Mouse (Mus musculus) spleen, postnatal 14 days (tissue): ENCODE measurements around the gene Il1r1.

ENCODE experiments used
- DNase-seq, 2 experiments: peaks; one replicate each; pipeline ENCODE4 v3.0.0; 2021 to 2022; ENCODE audit warnings: low spot score in 2 of 2

Gene Il1r1

DNA sequence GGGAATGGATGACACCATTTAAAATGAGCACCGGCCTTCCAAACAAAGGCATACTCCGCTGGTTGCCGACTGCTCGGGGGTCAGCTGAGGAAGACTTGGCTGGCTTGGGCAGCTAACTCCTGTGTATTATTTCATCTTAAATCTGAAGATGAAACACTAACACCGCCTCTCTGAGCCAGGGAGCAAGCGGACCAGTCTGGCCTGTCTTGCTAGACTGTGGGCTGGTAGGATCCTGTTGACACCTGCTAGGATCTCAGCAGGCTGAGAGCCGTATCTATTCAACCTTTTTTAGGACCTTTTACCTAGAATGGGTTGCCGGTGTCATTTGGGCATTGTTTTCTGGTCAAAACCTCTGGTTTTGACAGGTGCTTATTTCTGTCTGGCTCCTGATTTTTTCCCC is 92.8 kb downstream of the Il1r1 start:
- DNase-seq: no peak

DNA sequence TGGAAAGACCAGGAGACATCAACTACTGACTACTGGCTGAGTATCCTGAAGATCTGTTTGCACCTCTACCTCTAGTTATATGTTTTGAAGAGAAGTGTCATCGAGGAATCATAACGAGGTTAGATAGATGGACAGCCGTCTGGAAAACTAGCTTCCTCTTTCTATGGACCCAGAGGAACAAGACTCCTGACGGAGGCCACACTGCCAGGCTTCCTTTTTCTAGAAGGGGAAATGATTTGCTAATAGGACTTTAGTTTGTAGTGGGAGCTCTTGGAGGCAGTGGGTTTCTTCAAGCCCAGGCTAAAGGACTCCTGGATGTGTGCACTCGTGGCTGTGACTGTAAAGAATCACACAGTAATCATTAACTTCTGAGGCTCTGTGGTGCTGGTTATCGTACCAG is 96.9 kb downstream of the Il1r1 start:
- DNase-seq: no peak

DNA sequence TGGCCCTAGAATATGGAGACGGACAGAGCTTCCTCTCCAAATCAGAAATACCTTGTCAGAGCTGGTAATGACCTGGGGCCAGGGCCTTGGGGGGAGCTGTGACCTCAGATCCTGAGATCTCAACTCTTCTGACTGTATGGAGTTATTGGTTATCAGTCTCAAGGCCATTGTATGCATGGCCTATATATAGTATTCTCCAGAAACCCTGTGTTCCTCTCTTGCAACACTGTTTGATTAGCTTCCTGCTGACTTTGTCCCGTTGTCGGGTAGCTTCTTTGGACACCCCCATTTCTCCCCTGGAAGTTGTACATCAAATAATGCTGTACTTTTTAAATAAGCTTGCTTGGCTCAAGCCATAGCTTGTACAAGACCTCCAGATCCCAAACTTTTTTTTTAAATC is 97.7 kb downstream of the Il1r1 start:
- no peak for DNase-seq

DNA sequence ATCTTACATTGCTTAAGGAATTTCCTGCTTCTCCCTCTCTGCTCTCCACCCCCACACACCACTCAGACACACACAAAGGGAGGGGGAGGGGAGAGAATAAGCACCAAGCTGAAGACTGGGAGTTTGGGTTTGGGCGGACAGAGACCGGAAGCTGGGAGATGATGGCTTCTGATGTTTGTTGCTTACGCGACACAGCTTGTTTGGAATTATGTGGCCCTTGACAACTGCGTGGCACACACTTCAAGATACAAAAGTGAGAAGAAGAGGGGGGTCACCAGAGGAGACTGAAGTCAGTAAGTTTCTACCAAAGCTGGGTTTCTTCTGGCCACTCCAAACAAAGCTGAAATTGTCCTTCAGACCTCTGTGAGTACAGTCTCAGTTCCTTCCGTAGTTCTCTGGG is 99.6 kb downstream of the Il1r1 start, which contains the start of gene Il1rl2:
TSS of gene Il1rl2 (plus strand) at position 154 of the 400 bp plus-strand sequence.
- DNase-seq: no peak

DNA sequence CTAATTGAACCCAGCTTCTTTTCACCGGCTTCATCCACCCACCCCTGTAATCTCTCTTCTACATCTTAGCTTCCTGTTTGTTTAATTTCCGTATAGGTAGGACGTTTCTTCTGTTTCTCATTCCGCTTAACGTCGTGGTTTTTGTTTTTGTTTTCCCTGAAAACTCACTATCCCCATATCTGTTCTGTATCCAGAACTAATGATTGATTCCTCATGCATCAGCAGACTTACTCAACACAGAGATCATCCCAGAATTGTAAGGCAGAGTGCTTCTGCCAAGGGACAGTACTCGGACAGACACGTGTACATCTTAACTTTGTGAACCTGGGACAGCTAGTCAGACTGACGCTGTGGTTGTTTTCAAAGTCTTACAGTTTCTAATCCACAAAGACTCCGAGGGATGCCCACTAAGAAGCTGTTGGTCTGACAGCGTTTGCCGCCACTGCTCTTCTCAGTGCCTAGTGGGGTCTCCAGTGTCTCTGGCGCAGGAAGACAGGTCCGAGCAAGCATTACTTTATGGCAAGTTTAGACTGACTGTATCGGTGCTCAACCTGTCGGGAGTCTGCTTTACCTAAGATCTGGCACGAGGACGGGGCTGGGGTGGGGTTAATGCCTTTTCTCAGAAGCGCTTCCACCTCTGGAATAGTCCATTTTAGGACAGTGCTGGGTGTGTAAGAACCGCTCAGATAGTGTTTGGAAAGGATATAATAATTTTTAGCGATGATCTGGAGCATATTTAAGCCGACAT is 100.2 kb downstream of the Il1r1 start:
- no peak for DNase-seq

DNA sequence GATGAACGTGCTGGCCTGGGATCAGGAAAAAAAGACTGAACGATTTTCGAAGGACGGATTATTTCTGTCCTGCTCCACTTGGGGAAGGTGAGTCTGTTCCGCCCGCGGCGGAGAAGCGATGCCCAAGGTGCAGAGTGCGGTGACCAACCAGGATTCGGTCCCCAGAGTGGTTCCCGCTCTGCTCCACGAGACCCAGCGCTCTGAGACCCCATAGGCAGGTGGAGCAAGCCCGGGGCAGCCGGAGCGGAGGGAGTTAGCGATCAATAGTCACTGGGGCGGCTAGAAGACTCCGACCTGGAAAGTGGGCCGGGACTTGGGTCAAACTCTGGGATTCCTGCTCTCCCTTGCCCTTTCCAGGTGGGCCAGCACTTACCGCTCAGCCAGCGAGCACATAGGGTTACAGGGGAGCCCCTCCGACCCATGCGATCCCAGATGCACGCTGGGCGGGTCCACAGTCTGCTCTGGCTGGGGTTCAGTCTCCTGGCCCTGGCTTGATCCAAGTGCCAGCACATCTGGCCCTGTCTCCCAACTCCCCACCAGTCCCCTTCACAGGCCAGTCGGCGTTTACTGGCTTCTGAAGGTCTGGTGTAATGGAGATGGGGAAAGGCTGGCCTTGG is 100.9 kb downstream of the Il1r1 start:
- DNase-seq: no peak

DNA sequence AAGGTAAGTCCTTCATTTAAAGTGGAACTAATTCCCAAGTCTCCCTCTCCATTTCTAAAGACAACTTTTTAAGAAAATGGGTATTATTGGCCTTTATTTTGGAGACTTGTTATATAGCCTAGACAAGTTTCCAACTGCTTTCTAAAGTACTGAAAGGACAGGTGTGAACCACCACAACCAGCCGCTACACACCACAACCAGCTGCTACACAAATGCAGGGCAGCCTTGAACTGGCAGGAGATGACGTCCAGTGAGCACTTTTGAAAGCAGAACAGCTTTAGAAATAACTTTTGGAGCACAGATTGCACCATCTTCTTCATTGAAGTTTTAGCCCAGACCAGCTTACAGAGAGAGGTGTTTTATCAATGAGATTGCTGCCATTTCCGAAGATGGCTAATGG is 102.7 kb downstream of the Il1r1 start:
- no peak for DNase-seq

DNA sequence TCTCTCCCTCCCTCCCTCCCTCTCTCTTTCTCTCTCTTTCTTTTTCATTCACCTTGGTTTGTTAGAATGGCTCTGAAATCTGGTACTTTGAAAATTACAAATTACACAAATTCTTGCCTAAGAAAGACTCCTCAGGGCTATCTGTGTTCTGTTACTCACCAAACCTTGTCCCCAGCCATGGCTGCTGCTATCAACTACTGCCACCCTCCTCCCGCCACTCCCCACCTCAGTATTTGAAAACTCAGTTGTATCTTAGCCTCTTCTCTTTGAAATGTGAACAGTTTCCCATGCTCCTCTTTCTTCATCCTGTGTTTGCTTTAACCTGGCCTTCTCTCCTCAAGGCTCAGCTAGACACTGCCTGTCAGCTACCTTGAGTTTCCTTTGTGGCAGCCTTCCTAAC is 104.6 kb downstream of the Il1r1 start:
- no peak for DNase-seq

DNA sequence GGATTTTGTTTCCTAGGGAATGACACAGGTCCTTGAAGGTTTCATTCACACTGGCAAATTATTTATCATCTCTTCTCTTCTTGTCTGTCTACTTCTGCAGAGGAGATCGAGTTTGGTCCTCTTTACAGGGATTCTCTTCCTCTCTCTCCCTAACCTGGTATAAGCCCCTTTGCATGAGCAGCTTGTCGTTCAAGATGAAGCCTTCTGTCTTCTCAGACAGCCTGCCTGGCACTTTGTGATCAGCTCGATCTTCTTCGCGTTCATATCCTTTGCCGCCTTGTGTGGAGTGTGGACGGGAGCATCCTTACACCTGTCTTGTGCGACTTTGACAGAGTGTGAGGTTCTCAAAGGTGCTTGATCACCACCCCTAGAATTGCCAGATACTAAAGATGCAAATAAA is 105.3 kb downstream of the Il1r1 start:
- no peak for DNase-seq

DNA sequence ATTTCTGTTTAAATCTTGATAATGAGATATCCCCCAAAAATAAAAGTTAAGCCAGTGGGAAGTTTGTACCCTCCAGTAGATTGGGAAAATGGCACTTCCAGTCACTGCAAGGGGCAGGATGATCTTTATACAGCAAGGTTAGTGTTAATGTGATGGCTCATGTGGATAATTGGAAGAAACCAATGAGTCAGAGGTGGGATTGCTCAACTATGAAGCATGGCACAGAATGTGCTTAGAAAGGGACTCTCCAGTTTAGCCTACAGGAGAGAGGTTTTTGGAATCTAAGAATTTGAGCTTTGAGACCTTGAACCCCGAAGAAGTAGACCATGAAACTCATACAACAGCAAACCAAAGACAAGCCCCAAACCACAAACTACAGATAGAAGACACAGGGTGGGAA is 114.5 kb downstream of the Il1r1 start:
- DNase-seq: no peak

DNA sequence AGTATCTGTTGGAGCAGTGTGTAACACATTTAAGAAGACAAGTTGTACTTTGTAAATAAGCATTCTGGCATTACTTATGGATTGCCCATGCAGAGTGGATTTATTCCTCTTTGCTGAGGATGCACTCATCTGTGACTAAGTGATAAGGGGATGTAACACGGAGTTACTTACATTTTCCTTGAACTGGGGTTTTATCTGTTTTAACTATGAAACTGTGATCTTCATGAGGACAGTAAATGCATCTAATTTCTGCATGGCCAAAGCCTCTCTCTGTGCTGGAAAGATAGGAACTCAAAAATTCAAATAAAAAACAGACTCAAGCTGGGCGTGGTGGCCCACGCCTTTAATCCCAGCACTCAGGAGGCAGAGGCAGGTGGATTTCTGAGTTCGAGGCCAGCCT is 115.2 kb downstream of the Il1r1 start:
- no peak for DNase-seq

DNA sequence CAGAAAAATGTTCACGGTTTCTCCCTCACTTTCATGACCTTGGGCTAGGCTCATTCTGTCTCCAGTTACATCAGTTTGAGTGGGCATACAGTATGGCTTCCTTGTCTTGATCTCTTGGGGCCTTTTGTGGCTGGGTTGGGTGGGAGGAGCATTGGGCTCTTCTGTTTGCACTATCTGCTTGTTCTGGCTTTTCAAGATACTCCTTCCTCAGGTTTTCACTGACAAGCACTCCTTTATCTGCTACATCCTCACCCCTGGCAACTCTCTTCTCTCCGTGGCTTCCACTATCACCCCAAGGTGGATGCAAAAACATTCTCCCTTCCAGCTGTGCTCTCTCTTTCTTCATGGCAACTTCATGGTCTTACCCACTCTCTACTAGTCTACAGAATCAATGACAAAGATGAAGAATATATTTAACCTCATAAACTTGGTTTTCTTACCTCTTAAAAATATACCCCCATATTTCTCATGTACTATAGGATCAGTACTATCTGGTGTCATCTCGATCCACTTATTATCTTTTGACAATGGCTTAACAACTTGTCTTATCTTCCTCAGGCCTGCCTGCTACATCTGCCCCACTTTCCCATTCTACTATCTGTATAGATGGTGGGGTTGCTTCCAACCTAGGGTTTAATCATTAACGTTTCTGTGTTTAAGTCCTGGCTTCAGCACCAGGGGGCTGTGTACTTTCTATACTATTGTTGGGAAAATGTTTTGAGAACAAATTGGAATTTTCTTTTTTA is 127.5 kb downstream of the Il1r1 start:
- DNase-seq: no peak

DNA sequence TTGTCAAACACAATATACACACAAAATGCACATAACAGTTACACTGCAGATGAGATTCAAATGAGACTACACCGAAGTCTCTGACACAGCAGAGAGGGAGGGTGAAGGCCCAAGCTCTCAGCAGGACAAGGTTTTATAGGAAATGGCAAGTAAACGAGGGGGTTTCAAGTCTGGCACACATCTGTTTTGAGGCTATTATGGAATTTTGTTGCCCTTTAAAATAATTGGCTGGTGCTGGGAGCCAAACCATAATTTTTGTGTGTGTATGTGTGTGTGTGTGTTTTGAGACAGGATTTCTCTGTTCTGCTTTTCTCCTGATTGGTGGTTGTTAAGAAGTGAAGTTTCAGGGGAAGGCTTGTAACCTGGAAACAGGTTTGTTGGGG is 128.0 kb downstream of the Il1r1 start:
- no peak for DNase-seq

DNA sequence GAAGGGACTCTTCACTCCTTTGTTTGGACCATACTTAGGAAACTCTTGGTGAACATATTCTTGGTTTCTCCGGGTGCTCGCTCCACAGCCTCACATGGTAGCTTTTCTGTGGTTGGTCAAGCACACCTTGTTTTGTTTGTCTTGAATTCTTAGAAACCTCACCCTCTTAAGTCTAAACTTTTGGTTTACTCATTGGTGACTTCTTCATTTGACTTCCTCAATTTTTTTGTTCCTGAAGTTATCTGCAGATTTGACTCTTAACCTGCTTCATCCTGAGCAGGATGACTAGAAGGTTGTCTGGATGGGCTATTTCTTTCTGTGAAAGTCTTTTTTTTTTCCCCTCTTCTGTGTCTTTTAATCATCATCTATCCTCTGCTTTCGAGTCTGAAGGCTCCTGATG is 129.8 kb downstream of the Il1r1 start:
- no peak for DNase-seq

DNA sequence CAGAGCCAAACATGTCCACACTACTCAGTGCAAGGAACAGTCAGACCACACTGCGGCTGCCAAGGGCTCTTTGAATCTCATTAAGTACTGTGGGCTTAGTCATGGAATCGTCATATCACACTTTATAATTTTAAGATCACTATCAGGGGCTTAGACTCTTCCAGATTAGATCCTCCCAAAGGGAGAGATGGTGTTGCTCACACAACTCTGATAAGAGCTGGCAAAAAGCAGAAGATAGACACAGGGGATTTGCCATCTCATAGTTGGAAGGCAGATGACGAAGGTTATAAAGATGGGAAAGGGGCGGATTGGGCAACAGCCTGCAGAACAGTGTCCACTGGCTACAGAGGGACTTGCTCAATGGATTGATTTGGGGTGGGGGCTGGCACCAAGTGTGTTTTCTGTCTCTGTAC is 130.6 kb downstream of the Il1r1 start:
- no peak for DNase-seq

DNA sequence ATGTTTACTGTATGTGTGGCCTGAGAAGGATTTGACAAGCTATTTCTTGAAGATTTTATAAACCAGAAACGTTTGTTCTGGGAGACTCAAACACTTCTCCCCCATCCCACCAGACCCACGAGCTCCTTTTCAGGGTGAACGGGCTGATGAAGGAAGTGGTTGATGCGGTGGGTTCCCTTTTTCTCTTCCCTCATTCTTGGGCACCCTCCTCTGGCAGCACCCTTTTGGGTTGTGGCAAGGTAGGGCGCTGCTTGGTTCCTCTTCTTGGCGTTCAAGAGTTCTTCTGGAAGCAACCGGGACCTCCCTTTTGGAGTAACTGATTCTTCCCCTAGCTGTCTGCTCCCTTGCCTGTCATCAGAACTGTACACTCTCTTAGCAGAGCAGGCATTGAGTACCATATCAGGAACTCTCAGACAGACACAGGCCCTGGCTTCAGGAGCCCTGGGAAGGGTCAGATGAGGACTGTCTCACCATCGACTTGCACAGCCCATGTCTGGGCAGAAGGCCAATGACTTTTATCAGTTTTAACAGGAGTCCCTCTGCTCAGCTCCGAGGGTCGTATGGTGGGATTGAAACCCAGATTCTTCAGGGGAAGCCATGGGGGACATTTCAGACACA is 131.1 kb downstream of the Il1r1 start:
- DNase-seq: no peak

DNA sequence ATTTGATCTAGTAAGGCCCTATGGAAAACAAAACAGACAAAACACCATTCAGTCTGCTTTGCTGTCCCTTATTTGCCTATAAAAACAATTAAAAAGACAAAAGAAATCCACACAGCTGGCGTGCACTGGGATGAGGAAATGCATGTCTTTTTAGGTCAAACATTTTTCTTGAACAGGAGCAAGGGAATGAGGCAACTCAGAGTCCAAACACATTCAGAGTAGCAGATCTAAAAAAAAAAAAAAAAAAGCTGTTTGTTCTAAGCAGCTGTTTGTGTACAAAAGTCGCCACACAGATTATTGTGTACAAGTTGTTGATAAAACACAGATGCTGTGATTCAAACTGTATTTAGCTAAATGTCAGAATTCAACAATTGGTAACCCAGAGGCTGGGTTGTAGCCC is 133.0 kb downstream of the Il1r1 start:
- no peak for DNase-seq

DNA sequence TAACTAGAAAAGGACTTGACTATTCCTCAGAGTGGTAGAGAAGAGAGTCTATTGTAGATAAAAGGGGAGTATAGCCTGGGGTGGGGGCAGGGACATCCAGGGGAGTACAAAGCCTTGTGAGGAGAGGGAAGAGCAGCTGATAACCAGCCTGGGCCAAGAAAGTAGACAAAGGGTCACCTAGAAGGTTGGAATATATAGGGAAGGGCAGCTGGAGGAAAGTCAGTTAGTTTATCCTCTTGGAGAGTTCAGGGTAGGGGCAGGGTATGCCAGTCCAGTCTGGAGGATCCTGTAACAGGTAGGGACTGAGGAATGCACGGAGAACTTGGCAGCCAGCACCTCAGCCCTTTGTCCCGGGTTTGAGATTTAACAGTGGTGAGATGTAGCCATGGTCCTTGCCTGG is 133.5 kb downstream of the Il1r1 start:
- DNase-seq: no peak

DNA sequence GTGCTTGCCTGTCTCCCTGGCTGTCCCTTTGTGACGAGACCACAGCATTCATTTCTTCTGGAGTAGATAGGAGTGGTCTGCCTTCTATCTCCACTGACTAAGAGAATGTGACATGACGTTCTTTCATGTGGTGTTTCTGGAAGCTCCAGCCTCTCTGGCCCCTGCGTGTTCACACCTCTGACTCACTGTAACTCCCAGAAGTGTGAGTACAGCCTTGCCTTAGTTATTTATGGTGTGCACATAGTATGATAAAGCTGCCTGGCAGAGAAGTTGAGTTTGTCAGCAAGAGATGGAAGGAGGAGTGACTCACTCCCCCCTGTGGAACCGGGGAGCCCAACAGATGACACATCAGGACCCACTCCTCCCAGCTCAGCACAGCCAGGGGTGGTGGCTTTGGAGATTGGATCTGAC is 133.9 kb downstream of the Il1r1 start:
- DNase-seq: no peak

DNA sequence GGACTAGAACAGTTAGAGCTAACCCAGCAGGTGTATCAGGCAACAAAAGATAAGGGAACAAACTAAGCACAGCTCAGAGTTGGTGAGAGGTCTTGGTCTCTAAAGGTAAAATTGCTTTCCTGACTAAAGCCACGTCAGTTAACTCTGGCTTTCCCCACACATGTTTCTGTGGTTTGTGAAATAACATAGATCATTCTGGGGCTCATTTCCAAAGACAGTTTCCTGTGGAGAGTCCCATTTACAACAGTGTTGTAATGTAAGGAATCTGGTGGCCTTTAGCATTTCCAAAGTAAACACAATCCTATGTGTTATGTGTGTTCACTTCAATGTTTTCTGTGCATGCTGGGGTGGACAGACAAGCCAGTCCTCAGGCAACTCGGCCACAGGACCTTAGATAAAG is 134.9 kb downstream of the Il1r1 start:
- no peak for DNase-seq

DNA sequence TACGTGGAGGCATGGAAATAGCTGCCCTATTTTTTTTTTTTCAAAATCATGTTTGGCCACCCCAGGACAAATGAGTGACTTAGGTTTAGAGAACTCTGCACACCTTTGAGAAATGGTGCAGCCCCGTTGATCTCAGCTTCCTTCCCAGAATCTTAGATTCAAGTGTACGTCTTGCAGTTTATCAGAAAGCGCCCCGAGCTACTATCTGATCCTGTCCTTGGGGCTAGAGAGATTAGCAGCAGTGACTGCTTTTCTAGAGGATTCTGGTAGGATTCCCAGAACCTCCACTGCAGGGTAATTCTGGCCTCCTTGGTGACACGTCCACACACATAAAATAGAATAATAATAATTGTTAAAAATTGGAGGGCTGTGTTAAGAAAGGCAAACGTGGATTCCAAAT is 136.1 kb downstream of the Il1r1 start:
- no peak for DNase-seq

DNA sequence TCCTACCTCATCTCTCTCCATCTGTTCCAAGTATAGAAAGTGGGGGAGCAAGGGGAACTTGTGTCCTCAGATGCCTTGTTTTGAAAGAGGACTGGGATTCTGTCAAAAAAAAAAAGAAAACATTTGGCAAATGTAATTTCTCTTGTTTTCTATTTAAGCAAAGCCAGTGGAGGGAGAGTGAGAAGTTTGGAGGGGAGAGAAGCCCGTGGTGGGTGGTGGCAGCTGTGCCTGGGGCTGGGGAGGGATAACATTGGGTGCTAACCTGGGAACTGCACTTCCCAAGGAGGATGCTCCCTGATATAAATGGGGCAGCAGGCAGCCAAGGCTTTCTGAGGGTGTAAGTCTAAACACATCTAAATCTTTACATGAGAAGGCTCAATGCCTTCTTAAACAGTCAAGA is 136.7 kb downstream of the Il1r1 start:
- no peak for DNase-seq

DNA sequence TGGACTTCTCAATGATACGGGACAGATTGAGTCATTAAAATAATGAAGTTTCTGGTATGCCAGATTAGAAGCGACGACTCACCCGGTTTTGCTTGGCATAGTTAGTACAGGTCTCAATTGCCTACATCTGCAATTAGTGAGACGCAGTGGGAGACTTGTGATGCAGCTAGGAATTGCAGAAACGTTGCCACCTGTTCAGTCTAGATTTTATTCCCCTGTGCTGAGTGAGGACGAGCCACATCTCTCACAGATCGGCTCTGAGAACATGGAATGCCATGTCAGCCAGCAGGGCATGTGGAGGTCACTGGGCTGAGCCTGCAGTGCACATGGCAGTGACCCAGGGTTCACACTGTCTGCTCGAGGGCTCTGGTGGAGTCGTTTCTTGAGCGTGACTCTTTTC is 137.9 kb downstream of the Il1r1 start:
- DNase-seq: no peak
